Mouse (Mus musculus) liver, adult 2 months (tissue): ENCODE data around the gene Washc3. TPM values are rescaled to one million over a fixed set of nuclear protein-coding genes. Genes with fewer than 3 reads are reported as not detected.

Experiments
- DNase-seq: peaks from one replicate; pipeline ENCODE4 v3.0.0-alpha.2; 2011; ENCODE audit warnings: low read depth, low spot score; ENCODE audit errors: extremely low read depth
- H3K27ac ChIP-seq: fragments of 200-500 bp; replicated peaks from 2 replicates; pipeline ENCODE4 v1.5.1; 2012; ENCODE audit warnings: low read depth, mild to moderate bottlenecking, control low read depth, inconsistent platforms, low read length; ENCODE audit not compliant: insufficient read depth
- H3K27me3 ChIP-seq: fragments of 200-500 bp; 2 replicates; pipeline ENCODE4 v1.6.1; 2012; ENCODE audit warnings: mild to moderate bottlenecking, moderate library complexity, low read length, inconsistent platforms; ENCODE audit not compliant: control insufficient read depth, insufficient read depth
- H3K36me3 ChIP-seq: fragments of 200-500 bp; 2 replicates; pipeline ENCODE4 v1.6.1; 2012; ENCODE audit warnings: low read length, inconsistent platforms; ENCODE audit not compliant: control insufficient read depth, insufficient read depth
- H3K4me1 ChIP-seq: fragments of 200-500 bp; 2 replicates; pipeline ENCODE4 v1.6.1; 2011; ENCODE audit warnings: low read length; ENCODE audit not compliant: control insufficient read depth, insufficient read depth
- H3K4me3 ChIP-seq: fragments of 200-500 bp; 2 replicates; pipeline ENCODE4 v1.5.1; 2011; ENCODE audit warnings: low read depth, mild to moderate bottlenecking, control low read depth, low read length, moderate library complexity; ENCODE audit not compliant: insufficient read depth
- H3K79me2 ChIP-seq: fragments of 200-500 bp; 2 replicates; pipeline ENCODE4 v1.6.1; 2012; ENCODE audit warnings: inconsistent platforms, mild to moderate bottlenecking, low read length, moderate library complexity; ENCODE audit not compliant: control insufficient read depth, insufficient read depth
- H3K9ac ChIP-seq: fragments of 200-500 bp; 2 replicates; pipeline ENCODE4 v1.6.1; 2012; ENCODE audit warnings: low read depth, mild to moderate bottlenecking, control low read depth, inconsistent platforms, low read length
- CTCF ChIP-seq: fragments of 200-500 bp; IDR thresholded peaks from 2 replicates; pipeline ENCODE4 v1.5.1; 2011; ENCODE audit warnings: low read depth, low read length, control low read depth
- POLR2A ChIP-seq: fragments of 200-500 bp; IDR thresholded peaks from 2 replicates; pipeline ENCODE4 v1.6.1; 2011; ENCODE audit warnings: low read length, control low read depth; ENCODE audit not compliant: insufficient read depth; ENCODE audit errors: extremely low read depth
- WGBS: fragments of 180-500 bp; shearing (Covaris S2); methylation state at CpG from one replicate; pipeline ENCODE4 v1.1.7; 2018; 5-methylcytosine and 5-hydroxymethylcytosine counted together
- polyA plus RNA-seq: library from polyadenylated mRNA; depleted of rRNA; stranded (reverse); fragments of >200 nt; gene quantifications from 2 replicates; pipeline ENCODE4 v1.2.3, GENCODE M21; 2012; rRNA removed
- total RNA-seq: library from RNA; depleted of rRNA; stranded (reverse); fragments of >200 nt; gene quantifications from 2 replicates; pipeline ENCODE4 v1.2.3, GENCODE M21; 2014; rRNA removed

Washc3 gene
- total RNA-seq (45.6 and 50.2 TPM in 2 replicates), polyA plus RNA-seq (8.7 and 9.4 TPM in 2 replicates)

DNA sequence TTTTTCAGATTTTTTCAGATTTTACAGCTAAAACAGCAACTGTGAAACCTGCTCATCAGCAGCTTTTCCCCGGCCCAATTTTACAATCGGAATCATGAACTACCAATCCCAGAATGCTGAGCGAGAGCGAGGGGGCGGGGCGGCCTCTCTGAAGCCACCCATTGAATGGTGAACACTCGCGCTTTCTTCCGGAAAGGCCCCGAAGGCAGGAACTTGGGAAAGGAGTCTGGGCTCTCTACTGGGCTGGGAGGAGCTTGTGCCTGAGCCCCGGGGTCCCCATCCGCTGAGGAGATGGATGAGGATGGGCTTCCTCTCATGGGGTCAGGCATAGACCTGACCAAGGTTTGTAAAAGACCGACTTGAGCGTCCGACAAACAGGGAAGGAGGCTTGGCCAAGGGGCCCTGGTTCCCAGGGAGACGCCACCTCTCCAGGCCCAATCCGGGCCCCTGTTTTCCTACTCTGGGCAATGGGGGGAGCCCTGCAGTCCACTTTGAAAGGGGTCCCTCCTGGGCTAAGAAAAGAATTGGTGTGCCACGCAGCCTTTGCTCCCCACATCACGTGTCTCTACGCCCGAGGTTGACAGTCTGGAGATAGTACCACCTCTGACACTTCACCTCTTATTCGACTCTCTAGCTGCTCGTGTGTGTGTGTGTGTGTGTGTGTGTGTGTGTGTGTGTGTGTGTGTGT lies at the start of gene Washc3:
TSS of gene Washc3 (plus strand) at position 143 of the 688 bp plus-strand sequence.
- TF ChIP-seq POLR2A (peak; percentile 63; the same call in 1 of the 2 replicates), CTCF (no peak)
- peak within 1 kb of the TSS; percentile 89 for H3K27ac ChIP-seq
- no peaks in the 10 kb centered on the region for H3K27me3 ChIP-seq
- H3K4me3 ChIP-seq: peak within 1 kb of the TSS; percentile 96
- H3K36me3 ChIP-seq: peaks cover 4% of the 10 kb centered on the region; the same call in 1 of the 2 replicates
- peak within 1 kb of the TSS; percentile 93 for H3K9ac ChIP-seq
- peak; percentile 79 for DNase-seq
- no peaks in the 10 kb centered on the region; the same call in 1 of the 2 replicates for H3K79me2 ChIP-seq
- H3K4me1 ChIP-seq: peaks cover 4% of the 10 kb centered on the region; the same call in 1 of the 2 replicates
- WGBS: under 1% methylated on average over 23 of the region's 23 CpGs

DNA sequence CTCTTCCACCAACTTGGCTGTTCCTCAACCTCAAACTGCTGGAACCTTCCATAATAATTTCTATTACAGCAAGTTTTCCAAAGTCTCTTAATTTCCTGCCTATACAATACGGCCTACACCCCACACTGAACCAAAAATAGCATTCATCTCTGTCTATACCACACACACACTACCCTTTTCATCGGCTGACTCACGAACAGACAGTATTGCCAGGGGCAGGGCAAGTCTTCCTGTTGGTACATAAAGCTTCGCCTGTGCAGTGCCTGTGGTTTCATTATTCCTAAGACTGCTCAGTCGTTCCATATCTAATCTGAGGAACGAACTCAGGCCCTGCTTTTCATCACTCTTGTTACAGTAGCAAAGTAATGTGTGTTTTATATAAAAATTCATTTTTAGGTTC lies 49.2 kb upstream of the Washc3 start:
- TF ChIP-seq POLR2A (no peak), CTCF (no peak)
- H3K4me1 ChIP-seq: no peaks in the 10 kb centered on the region; the same call in 1 of the 2 replicates
- H3K9ac ChIP-seq: no peak overlapping the region
- H3K36me3 ChIP-seq: peaks cover 23% of the 10 kb centered on the region
- no peaks in the 10 kb centered on the region for H3K27me3 ChIP-seq
- H3K79me2 ChIP-seq: no peaks in the 10 kb centered on the region
- no peak for DNase-seq
- H3K4me3 ChIP-seq: no peak overlapping the region
- 94% methylated on average over 6 of the region's 6 CpGs for WGBS
- no peak overlapping the region for H3K27ac ChIP-seq

DNA sequence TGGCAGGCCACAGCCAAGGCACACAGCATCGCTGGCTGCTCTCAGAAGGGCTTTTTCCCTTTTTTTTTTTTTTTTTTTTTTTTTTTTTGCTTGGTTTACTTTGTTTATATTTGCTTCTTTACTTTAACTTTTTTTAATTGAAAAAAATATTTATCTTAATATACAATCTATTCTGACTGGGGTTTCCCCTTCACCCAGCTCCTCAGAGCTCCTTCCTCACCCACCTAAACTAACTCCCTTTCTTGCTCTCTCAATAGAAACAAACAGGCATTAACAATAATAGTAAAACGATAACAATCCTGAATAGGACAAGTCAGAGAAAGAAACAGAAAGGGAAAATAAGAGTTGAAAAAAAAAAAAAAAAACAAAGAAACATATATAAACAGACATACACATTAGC lies 38.8 kb upstream of the Washc3 start:
- no peak overlapping the region for H3K27ac ChIP-seq
- DNase-seq: no peak
- H3K4me3 ChIP-seq: no peak overlapping the region
- no peak overlapping the region for H3K9ac ChIP-seq
- WGBS: 91% methylated on average over 2 of the region's 2 CpGs
- TF ChIP-seq CTCF (no peak), POLR2A (no peak)
- peaks cover 16% of the 10 kb centered on the region for H3K36me3 ChIP-seq
- 0 out of 2 replicates have a peak, but pooled peaks cover under 1% of the 10 kb centered on the region for H3K4me1 ChIP-seq
- no peaks in the 10 kb centered on the region for H3K79me2 ChIP-seq
- H3K27me3 ChIP-seq: no peaks in the 10 kb centered on the region

DNA sequence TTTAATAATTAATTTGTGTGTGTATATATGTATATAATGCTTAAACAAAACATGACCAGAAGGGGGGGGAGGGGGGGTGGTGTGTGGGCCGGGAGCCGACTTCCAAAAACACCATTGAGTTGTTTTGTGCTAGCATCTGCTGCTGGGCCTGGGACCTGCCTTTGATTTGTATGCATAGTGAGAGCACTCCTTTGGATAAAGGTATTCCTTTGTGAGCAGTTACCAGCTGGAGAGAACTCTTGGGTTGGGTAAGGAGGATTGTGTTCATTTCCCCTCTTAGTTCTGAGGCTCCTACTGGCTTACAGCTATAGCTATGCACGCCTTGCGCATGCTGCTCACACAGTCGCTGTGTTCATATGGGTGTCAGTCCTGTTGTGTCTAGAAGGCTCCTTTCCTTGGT lies 38.2 kb upstream of the Washc3 start:
- H3K27ac ChIP-seq: no peak overlapping the region

DNA sequence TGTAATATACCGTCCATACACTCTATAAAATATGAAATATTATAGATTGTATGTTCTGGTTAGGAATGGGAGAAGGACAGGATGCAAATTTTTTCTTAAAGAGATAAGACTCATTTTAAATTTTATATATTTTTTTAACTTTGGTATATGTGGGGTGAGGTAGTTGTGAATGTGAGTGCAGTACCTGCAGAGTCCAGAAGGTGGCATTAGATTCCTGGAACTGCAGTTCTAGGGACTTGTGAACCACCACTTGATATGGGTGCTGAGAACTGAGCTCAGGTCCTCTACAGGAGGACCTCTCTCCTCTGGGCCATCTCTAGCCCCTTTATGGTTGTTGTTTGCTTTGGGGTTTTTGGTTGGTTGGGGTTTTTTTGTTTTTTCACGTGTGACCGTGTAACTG lies 34.7 kb upstream of the Washc3 start:
- DNase-seq: no peak
- Histone ChIP-seq H3K79me2 (no peaks in the 10 kb centered on the region), H3K4me3 (no peak overlapping the region), H3K4me1 (peaks cover 8% of the 10 kb centered on the region; the same call in 1 of the 2 replicates), H3K27me3 (no peaks in the 10 kb centered on the region), H3K9ac (no peak overlapping the region), H3K27ac (no peak overlapping the region), H3K36me3 (peaks cover 8% of the 10 kb centered on the region)
- TF ChIP-seq POLR2A (no peak), CTCF (no peak)
- 95% methylated on average over 3 of the region's 3 CpGs for WGBS

More for the DNA sequence above, 38.2 kb upstream of the Washc3 start:
- Histone ChIP-seq H3K4me1 (peaks cover 6% of the 10 kb centered on the region; the same call in 1 of the 2 replicates), H3K4me3 (no peak overlapping the region), H3K79me2 (no peaks in the 10 kb centered on the region), H3K9ac (no peak overlapping the region), H3K27me3 (no peaks in the 10 kb centered on the region), H3K36me3 (peaks cover 16% of the 10 kb centered on the region)
- 97% methylated on average over 5 of the region's 5 CpGs for WGBS
- TF ChIP-seq CTCF (no peak), POLR2A (no peak)
- DNase-seq: no peak

DNA sequence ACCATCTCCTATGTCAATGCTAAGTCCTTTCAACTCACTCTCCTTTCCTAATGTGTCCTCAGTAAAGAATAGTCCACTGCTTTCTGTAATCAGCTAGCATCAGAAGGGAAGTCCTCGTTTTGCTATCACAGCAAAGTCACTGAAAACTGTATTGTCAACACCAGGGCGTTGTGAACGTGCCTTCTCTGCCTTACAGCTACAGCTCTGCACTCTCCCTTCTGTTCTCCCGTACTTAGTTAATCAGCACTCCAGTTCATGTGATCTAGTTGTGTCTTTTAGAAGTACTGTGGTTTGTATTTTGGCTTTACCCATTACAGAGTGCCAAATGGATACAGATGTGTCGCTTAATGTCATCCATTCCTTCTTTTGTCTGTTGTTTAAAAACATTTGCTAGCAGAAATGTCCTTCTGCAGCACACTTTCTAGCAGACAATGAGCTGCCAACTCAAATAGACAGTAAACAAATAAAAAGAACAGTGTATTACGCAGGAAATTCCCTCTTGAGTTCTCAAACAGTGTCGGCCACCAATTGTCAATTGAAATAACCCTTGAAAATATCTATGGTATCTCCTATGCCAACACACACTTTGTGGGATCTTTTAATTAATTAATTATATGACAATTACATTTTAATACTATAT lies 33.3 kb upstream of the Washc3 start:
- WGBS: 19% methylated on average over 7 of the region's 7 CpGs
- no peak for TF ChIP-seq POLR2A
- TF ChIP-seq CTCF: no peak
- peak; percentile 52 for DNase-seq
- Histone ChIP-seq H3K79me2 (no peaks in the 10 kb centered on the region), H3K4me1 (peaks cover 8% of the 10 kb centered on the region; the same call in 1 of the 2 replicates), H3K36me3 (peaks cover 8% of the 10 kb centered on the region), H3K4me3 (no peak overlapping the region), H3K27me3 (no peaks in the 10 kb centered on the region), H3K9ac (no peak overlapping the region), H3K27ac (no peak overlapping the region)
